Mouse (Mus musculus) thymus, postnatal 10 days (tissue): ENCODE results near the gene Ugt2b36.
"Not testable (repeated sequence)": the region's sequence is repeated elsewhere in the genome, so short reads cannot be mapped to it uniquely, and the experiment has no call there.

Source experiments
- DNase-seq, 2 experiments: peaks; one replicate each; pipeline ENCODE4 v3.0.0; 2021; ENCODE audit warnings: low spot score in 2 of 2

Ugt2b36 gene

GRCm38 (mm10) chr5:87092346-87093027 lies at the start of gene Ugt2b36:
TSS of gene Ugt2b36 (minus strand) at chr5:87092555.
- no peak for DNase-seq

DNA sequence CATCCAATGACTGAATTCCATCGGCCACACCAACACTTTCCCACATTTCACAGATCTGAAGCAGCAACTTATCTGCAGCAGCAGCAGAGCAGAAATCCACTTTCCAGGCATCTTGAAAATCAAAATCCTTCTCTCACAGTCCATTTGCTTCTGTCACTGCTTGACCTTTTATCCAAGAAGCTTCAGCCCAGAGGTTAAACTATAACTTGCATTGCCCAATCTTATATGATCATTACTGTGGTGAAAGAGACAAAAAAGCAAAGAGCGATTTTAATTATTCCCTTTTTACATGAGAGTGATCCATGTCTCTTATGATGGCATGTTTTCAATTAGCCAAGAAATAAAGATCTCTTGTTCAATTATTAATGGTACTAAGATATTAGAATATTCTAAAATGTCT lies 47.8 kb upstream of the Ugt2b36 start, which contains the start of gene Ugt2b5:
Ugt2b5 (minus strand) TSS at position 123 of the 400 bp plus-strand sequence.
- not testable (repeated sequence) for DNase-seq

GRCm38 (mm10) chr5:87103697-87104096 lies 11.3 kb upstream of the Ugt2b36 start:
- DNase-seq, result not testable (repeated sequence)

GRCm38 (mm10) chr5:87091111-87091510 lies 1.2 kb downstream of the Ugt2b36 start:
- no peak for DNase-seq

DNA sequence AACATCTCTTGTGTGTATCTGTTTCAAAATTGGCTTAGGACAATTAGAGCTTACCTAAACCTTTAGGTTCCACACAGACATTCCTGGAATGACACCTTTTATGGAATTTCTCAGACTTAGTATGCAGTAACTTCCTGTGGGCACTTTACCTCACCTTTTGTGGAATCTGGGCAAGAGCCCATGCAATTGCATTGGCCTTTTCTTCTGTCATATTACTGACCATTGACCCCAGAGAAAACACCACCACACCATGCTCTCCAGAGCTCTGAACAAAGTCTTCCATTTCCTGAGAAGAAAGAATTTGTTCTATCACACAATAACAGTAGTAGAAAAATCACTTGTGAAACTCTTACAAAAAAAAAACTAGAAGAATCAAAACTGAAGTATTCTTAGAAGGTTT lies 3.1 kb downstream of the Ugt2b36 start:
- DNase-seq, result no peak

- no peak for DNase-seq
Observed at GRCm38 (mm10) chr5:87086269-87086668, 6.1 kb downstream of the Ugt2b36 start.

DNA sequence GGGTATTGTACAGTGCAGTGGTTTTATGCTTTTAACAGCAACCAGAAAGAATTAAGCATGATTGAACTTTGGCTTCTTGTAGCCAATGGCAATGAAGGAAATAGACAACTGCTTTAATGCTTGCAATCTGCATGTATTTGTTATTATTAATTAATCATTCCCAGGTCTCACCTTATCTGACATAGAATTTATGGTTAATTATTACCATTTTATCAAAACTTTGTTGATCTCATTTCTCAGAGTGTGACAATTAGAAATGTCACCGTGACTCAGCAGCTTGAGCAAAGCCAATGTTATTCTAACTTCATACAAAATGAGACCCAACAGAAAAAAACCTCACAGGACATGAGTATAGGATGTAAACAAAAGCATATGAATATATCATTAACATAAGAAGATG lies 61.7 kb downstream of the Ugt2b36 start:
- no peak for DNase-seq

- DNase-seq, result no peak
Observed at GRCm38 (mm10) chr5:87027359-87027758, 65.0 kb downstream of the Ugt2b36 start.
